Mouse (Mus musculus): ENCODE data around the gene Park7.
A peak's percentile ranks its signal among the peaks of the same experiment; 100 is the strongest.
"Not testable (repeated sequence)": the region's sequence is repeated elsewhere in the genome, so short reads cannot be mapped to it uniquely, and the experiment has no call there.

Park7 gene

GRCm38 (mm10) chr4:150875393-150875792, 38.8 kb downstream of the Park7 start:
- DNase-seq (ENCODE audit: extremely low read depth, low read depth, low spot score), result no peak

DNA sequence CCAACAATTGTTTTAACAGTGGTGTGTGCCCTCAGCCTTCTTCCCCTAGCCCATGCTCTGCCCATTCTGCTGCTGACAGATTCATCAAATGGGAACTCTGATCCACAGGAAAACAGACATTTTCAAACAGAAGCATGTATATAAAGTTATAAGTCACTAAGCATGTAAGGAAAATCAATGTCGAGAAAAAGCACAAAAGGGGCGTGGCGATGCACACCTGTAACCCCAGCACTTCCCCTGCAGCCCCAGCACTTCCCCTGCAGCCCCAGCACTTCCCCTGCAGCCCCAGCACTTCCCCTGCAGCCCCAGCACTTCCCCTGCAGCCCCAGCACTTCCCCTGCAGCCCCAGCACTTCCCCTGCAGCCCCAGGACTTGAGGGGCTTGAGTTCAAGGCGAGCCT, 39.8 kb downstream of the Park7 start:
- DNase-seq (ENCODE audit: extremely low read depth, low read depth, low spot score), result not testable (repeated sequence)

GRCm38 (mm10) chr4:150872681-150873080, 41.6 kb downstream of the Park7 start:
- no peak for DNase-seq (ENCODE audit: extremely low read depth, low read depth, low spot score)

GRCm38 (mm10) chr4:150872139-150872651, 42.0 kb downstream of the Park7 start:
- no peak for DNase-seq (ENCODE audit: extremely low read depth, low read depth, low spot score)

- DNase-seq (ENCODE audit: extremely low read depth, low read depth, low spot score), result peak; percentile 99
Observed at GRCm38 (mm10) chr4:150871392-150872138, 42.7 kb downstream of the Park7 start.

DNA sequence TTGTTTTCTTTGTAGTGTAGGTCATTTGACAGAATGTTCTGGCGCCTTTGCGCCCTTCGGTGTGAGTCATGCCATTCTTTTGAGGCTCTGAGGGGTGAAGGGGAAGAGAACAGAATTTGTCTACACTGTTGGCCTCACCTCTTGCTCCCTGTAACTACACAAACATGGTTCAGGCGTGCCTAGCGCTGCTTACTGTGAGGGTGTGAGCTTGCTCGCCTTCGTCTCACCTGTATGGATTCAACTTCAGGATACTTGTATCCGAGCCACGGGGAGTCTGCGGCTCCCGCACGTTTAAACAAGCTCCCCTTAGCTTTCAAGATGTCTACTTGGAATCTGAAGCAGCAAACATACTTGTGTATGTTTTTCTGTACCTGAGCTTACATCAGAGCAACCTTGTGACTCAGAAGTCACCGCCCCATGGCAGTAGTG, 43.3 kb downstream of the Park7 start:
- no peak for DNase-seq (ENCODE audit: extremely low read depth, low read depth, low spot score)

DNA sequence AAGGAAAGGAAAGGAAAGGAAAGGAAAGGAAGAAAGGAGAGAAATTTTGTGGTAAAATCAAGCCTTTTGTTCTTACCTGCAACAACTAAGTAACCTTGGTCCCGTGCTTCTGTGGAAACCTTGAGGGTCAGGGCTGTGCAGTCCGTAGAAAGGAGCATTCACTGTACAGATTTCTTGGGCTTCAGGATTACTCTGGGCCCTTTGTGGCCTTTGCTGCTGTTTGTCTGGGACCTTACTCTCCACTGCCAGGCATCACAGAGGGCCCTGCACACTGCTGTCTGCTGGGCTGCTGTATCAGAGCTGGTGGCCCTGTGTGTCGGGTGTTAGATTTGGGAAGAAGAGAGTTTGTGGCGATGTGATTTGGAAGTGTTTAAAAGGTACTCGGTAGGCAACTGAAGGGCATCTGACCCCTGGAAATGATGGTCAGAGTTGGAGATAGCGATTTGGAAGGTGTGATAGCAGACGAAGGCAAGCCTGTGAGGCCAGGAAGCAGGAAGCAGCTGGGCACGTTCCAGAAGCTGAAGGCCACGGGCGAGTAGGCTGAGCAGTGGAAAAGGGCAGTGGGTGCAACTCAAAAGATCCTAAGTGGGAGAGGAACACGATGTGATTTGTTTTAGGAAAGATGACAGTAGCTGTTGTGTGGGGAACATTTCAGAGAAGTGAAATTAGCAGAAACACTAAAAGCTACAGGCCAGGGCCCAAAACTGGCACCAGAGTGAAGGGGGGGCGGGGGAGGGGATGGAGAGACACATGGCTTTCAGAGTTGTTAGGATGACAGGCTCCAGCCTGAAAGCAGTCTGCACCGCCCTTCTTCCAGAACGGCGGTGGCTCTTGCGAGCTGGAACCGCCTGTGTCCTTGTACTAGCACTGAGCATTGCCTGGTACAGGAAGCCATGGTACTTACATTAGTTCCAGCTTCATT, 44.7 kb downstream of the Park7 start:
- DNase-seq (ENCODE audit: extremely low read depth, low read depth, low spot score), result no peak

- DNase-seq (ENCODE audit: extremely low read depth, low read depth, low spot score), result peak; percentile 92
Observed at GRCm38 (mm10) chr4:150868859-150869258, 45.4 kb downstream of the Park7 start.

DNA sequence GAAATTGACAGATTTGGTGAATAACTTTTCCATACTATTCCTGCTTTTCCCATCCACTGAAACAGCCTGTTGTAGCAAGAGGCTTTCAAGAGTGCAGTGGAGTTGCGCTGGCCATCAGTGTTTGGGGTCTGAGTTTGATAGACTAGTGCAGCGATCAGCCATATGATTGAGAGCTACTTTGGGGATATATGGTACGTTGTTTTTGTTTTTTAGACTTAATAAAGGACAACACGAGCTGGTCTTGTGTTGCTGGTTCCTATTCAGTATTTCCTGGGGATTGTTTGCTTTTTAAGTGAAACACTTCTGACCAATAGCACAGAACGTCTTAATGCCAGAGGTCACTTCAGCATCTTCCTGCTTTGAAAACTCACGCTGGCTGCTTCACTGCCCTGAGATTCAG, 46.1 kb downstream of the Park7 start:
- DNase-seq (ENCODE audit: extremely low read depth, low read depth, low spot score), result no peak

DNA sequence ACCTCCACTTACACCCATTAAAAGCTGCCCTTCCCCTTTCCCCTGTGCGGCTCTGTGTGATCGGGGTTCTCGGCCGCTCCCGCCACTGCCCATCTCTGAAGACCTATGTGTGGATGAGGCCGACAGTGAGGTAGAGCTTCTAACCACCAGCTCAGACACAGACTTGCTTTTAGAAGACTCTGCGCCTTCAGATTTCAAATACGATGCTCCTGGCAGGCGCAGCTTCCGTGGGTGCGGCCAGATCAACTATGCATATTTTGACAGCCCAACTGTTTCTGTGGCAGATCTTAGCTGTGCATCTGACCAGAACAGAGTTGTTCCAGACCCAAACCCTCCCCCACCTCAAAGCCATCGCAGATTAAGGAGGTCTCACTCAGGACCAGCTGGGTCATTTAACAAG, 47.7 kb downstream of the Park7 start:
- DNase-seq (ENCODE audit: extremely low read depth, low read depth, low spot score), result no peak

- no peak for DNase-seq (ENCODE audit: extremely low read depth, low read depth, low spot score)
Observed at GRCm38 (mm10) chr4:150866069-150866468, 48.2 kb downstream of the Park7 start.

DNA sequence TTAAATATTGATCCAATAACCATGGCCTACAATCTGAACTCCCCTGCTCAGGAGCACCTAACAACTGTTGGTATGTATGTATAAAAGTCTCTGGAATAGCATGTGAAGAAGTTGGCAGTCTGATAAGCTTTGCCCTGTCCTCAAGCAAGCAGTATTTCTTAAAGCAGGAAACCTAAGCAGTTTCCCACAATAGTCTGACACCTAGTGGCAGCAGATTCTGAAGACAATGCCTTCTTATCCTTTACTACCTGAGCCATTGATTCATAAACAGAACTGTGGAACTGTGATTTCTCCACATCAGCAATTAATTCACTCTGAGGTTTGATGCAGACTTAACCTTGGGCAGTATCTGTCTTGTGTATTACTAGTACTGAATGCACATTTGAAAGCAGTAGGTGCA, 48.9 kb downstream of the Park7 start:
- DNase-seq (ENCODE audit: extremely low read depth, low read depth, low spot score), result no peak

- DNase-seq (ENCODE audit: extremely low read depth, low read depth, low spot score), result no peak
Observed at GRCm38 (mm10) chr4:150862626-150863375, 51.4 kb downstream of the Park7 start.

- no peak for DNase-seq (ENCODE audit: extremely low read depth, low read depth, low spot score)
Observed at GRCm38 (mm10) chr4:150861161-150861560, 53.1 kb downstream of the Park7 start.

GRCm38 (mm10) chr4:150860526-150860925, 53.7 kb downstream of the Park7 start:
- DNase-seq (ENCODE audit: extremely low read depth, low read depth, low spot score), result no peak

- no peak for DNase-seq (ENCODE audit: extremely low read depth, low read depth, low spot score)
Observed at GRCm38 (mm10) chr4:150855346-150855745, 58.9 kb downstream of the Park7 start.

DNA sequence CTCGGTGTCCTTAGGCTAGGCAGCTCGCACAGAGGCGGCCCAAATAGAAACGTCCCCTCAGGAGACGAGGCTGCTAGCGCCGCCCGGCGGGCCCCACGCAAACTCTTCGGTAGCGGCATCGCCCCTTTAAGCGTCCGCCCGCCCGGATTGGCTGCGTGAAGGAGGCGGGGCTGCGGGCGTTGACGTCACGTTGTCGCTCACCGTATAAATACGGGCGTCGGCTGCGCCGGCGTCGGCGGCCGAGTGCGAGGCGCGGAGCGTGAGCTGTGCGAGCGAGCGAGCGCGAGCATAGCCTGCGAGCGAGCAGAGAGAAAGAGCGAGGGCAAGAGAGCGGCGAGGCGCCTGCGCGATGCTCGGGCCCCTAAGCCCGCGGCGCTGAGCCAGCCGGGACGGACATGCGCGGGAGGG, 59.4 kb downstream of the Park7 start:
- DNase-seq (ENCODE audit: extremely low read depth, low read depth, low spot score), result no peak

DNA sequence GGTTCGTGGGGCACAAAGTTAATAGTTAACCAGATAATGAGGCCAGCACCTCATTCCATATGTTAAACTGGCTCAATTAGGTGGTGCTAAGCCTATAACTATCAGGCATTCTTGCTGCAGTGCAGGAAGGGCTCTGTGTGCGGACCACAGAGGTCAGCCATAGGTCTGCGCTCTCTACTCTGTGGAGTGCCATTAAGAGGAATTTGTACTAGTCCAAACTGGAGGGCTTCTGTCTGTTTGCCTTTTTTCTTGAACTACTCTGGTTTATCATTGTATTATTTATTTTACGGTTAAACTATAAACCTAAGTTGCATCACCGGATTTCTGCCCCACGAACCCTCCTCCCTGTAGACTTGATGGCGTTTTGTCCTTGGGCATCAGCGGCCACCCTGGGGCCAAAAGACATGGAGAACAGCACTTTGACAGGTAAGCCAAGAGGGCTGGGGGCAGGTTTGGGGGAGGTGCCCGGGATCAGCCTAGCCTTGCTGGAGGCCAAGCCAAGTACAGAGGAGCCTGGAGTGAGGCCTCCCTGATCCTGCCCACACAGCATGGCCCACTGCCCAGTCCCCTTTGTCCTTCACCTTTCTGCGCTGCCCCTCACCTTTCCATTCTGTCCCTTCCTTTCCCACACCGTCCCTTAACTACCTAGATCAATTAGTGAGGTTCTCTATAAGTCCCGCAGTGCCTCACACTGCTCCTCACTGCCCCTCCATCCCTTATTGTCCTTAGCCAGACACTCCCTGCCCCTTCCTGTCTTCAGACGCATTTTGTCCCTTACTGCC, 60.4 kb downstream of the Park7 start, which contains the start of gene Errfi1:
Gene Errfi1 (plus strand): TSS at position 240 of the 782 bp plus-strand sequence.
- no peak for DNase-seq (ENCODE audit: extremely low read depth, low read depth, low spot score)

- no peak for DNase-seq (ENCODE audit: extremely low read depth, low read depth, low spot score)
Observed at GRCm38 (mm10) chr4:150852479-150852878, 61.8 kb downstream of the Park7 start.

GRCm38 (mm10) chr4:150852045-150852444, 62.2 kb downstream of the Park7 start:
- no peak for DNase-seq (ENCODE audit: extremely low read depth, low read depth, low spot score)

All from fat pad, adult 2 months (tissue).